Mouse (Mus musculus) G1E (cell line): ENCODE data around the gene St3gal4.

Source experiments
- CTCF ChIP-seq: IDR thresholded peaks from 2 replicates; pipeline ENCODE4 v1.5.1; 2012; ENCODE audit warnings: low read depth, low read length, inconsistent platforms, mixed read lengths
- GATA2 ChIP-seq: IDR thresholded peaks from 2 replicates; pipeline ENCODE4 v1.6.1; 2012; ENCODE audit warnings: low read depth, low read length, inconsistent platforms, borderline replicate concordance
- TAL1 ChIP-seq: conservative IDR thresholded peaks from 2 replicates; pipeline ENCODE4 v1.6.1; 2012; ENCODE audit warnings: low read depth, low read length, inconsistent platforms, mixed read lengths

- TF ChIP-seq TAL1 (no peak), CTCF (no peak), GATA2 (no peak)
These were observed 101.5 kb downstream of the St3gal4 start for GRCm38 (mm10) chr9:35017563-35017962.
